Mouse (Mus musculus) hindbrain, embryonic 16.5 days (tissue): ENCODE measurements around the gene Naxd. TPM values are rescaled to one million over a fixed set of nuclear protein-coding genes. Genes with fewer than 3 reads are reported as not detected.
A peak's percentile ranks its signal among the peaks of the same experiment; 100 is the strongest.

Source experiments
- ATAC-seq: fragments of 200-750 bp; cut with Nextera tagmentation; 2 replicates; pipeline ENCODE4 v1.8.0; 2017; ENCODE audit warnings: moderate TSS enrichment, moderate library complexity
- H3K27ac ChIP-seq: fragments of 300-500 bp; sonication (generic); 2 replicates; pipeline ENCODE4 v1.5.1; 2014; ENCODE audit warnings: low read depth, mild to moderate bottlenecking, control low read depth, low read length, moderate library complexity
- H3K27me3 ChIP-seq: fragments of 300-500 bp; sonication (generic); replicated peaks from 2 replicates; pipeline ENCODE4 v1.6.1; 2014; ENCODE audit warnings: low read length; ENCODE audit not compliant: control insufficient read depth, insufficient read depth
- H3K36me3 ChIP-seq: fragments of 300-500 bp; sonication (generic); 2 replicates; pipeline ENCODE4 v1.6.1; 2014; ENCODE audit warnings: mild to moderate bottlenecking, low read length, moderate library complexity, mixed read lengths; ENCODE audit not compliant: control insufficient read depth, insufficient read depth
- H3K4me1 ChIP-seq: fragments of 300-500 bp; sonication (generic); 2 replicates; pipeline ENCODE4 v1.6.1; 2014; ENCODE audit warnings: low read depth, low read length; ENCODE audit not compliant: control insufficient read depth, insufficient read depth
- H3K4me2 ChIP-seq: fragments of 300-500 bp; sonication (generic); 2 replicates; pipeline ENCODE4 v1.6.1; 2014; ENCODE audit warnings: mild to moderate bottlenecking, low read length, control low read depth, moderate library complexity
- H3K4me3 ChIP-seq: fragments of 300-500 bp; sonication (generic); 2 replicates; pipeline ENCODE4 v1.5.1; 2014; ENCODE audit warnings: mild to moderate bottlenecking, low read length, control low read depth, moderate library complexity
- H3K9ac ChIP-seq: fragments of 300-500 bp; sonication (generic); 2 replicates; pipeline ENCODE4 v1.6.1; 2014; ENCODE audit warnings: low read depth, mild to moderate bottlenecking, control low read depth, low read length, moderate library complexity
- H3K9me3 ChIP-seq: fragments of 300-500 bp; sonication (generic); 2 replicates; pipeline ENCODE4 v1.6.1; 2014; ENCODE audit warnings: mild to moderate bottlenecking, low read length, moderate library complexity; ENCODE audit not compliant: control insufficient read depth
- WGBS: fragments of 180-500 bp; shearing (Covaris S2); extraction: QIAGEN DNeasy Blood & Tissue Kit; methylation state at CpG from one replicate; pipeline ENCODE4 v1.1.7; 2014; 5-methylcytosine and 5-hydroxymethylcytosine counted together
- polyA plus RNA-seq: library from polyadenylated mRNA; unstranded; fragments of >200 nt; fragmentation: Nextera tagmentation; extraction: Ambion mirVana; gene quantifications from 2 replicates; pipeline ENCODE4 v1.2.1, GENCODE M21; 2015

The Naxd gene
- polyA plus RNA-seq, 1 experiment from 2014 or later, result 133 TPM

- Histone ChIP-seq H3K4me3 (peak overlapping the region; percentile 86), H3K27me3 (no peaks in the 10 kb centered on the region), H3K9me3 (no peaks in the 10 kb centered on the region), H3K4me1 (peaks cover 22% of the 10 kb centered on the region), H3K4me2 (peak overlapping the region; percentile 71), H3K36me3 (no peaks in the 10 kb centered on the region), H3K9ac (peak overlapping the region; percentile 81), H3K27ac (peak overlapping the region; percentile 100)
- peak; percentile 89 for ATAC-seq
- WGBS, result under 1% methylated on average over 60 of the region's 103 CpGs
Observed at GRCm38 (mm10) chr8:11555720-11556591, 58.6 kb downstream of the Naxd start.

GRCm38 (mm10) chr8:11556691-11557423 lies 59.6 kb downstream of the Naxd start:
- Histone ChIP-seq H3K36me3 (peaks cover 6% of the 10 kb centered on the region), H3K9me3 (no peaks in the 10 kb centered on the region), H3K27me3 (no peaks in the 10 kb centered on the region), H3K4me1 (peaks cover 21% of the 10 kb centered on the region), H3K27ac (peak overlapping the region; percentile 98), H3K9ac (peak overlapping the region; percentile 74), H3K4me2 (peak overlapping the region; percentile 71), H3K4me3 (peak overlapping the region; percentile 86)
- WGBS, result under 1% methylated on average over 64 of the region's 85 CpGs
- ATAC-seq, result no peak

- WGBS, result 0% methylated on average over 22 of the region's 32 CpGs
- Histone ChIP-seq H3K36me3 (peaks cover 8% of the 10 kb centered on the region), H3K9me3 (no peaks in the 10 kb centered on the region), H3K27me3 (no peaks in the 10 kb centered on the region), H3K4me2 (peak overlapping the region; percentile 71), H3K4me1 (peaks cover 21% of the 10 kb centered on the region), H3K9ac (peak overlapping the region; percentile 74), H3K4me3 (peak overlapping the region; percentile 86), H3K27ac (peak overlapping the region; percentile 98)
- ATAC-seq, result no peak
Observed at GRCm38 (mm10) chr8:11557424-11557767, 60.1 kb downstream of the Naxd start.

GRCm38 (mm10) chr8:11557768-11558629 lies 60.7 kb downstream of the Naxd start:
- Histone ChIP-seq H3K9me3 (no peaks in the 10 kb centered on the region), H3K4me3 (peak overlapping the region; percentile 86), H3K27me3 (no peaks in the 10 kb centered on the region), H3K9ac (peak overlapping the region; percentile 75), H3K4me2 (peak overlapping the region; percentile 76), H3K4me1 (peaks cover 21% of the 10 kb centered on the region), H3K27ac (peak overlapping the region; percentile 98), H3K36me3 (peaks cover 8% of the 10 kb centered on the region)
- WGBS, result 0% methylated on average over 64 of the region's 67 CpGs
- peak; percentile 85 for ATAC-seq

GRCm38 (mm10) chr8:11559511-11559910 lies 62.2 kb downstream of the Naxd start:
- ATAC-seq, result no peak
- Histone ChIP-seq H3K9ac (no peak overlapping the region), H3K4me3 (no peak overlapping the region), H3K27ac (no peak overlapping the region), H3K4me1 (peaks cover 13% of the 10 kb centered on the region), H3K36me3 (peaks cover 18% of the 10 kb centered on the region), H3K27me3 (no peaks in the 10 kb centered on the region), H3K9me3 (no peaks in the 10 kb centered on the region), H3K4me2 (no peak overlapping the region)
- 84% methylated on average over 3 of the region's 3 CpGs for WGBS

GRCm38 (mm10) chr8:11560220-11560619 lies 62.9 kb downstream of the Naxd start:
- ATAC-seq, result no peak
- peaks cover 2% of the 10 kb centered on the region; the same call in 1 of the 2 replicates for H3K9me3 ChIP-seq
- no peak overlapping the region for H3K9ac ChIP-seq
- no peak overlapping the region for H3K4me2 ChIP-seq
- 81% methylated on average over 9 of the region's 9 CpGs for WGBS
- H3K27me3 ChIP-seq, result no peaks in the 10 kb centered on the region
- H3K27ac ChIP-seq, result no peak overlapping the region
- peaks cover 20% of the 10 kb centered on the region for H3K36me3 ChIP-seq
- H3K4me3 ChIP-seq, result no peak overlapping the region
- peaks cover 11% of the 10 kb centered on the region for H3K4me1 ChIP-seq

- H3K4me2 ChIP-seq, result no peak overlapping the region
- H3K27me3 ChIP-seq, result no peaks in the 10 kb centered on the region
- peaks cover 5% of the 10 kb centered on the region for H3K4me1 ChIP-seq
- no peak overlapping the region for H3K9ac ChIP-seq
- H3K27ac ChIP-seq, result no peak overlapping the region
- no peak for ATAC-seq
- peaks cover 2% of the 10 kb centered on the region; the same call in 1 of the 2 replicates for H3K9me3 ChIP-seq
- 87% methylated on average over 5 of the region's 5 CpGs for WGBS
- H3K4me3 ChIP-seq, result no peak overlapping the region
- H3K36me3 ChIP-seq, result peaks cover 24% of the 10 kb centered on the region
Observed at GRCm38 (mm10) chr8:11564236-11564635, 66.9 kb downstream of the Naxd start.
